Mouse (Mus musculus) midbrain, embryonic 11.5 days (tissue): Measurements from ENCODE around the gene 4930524B15Rik. TPM values are rescaled to one million over a fixed set of nuclear protein-coding genes. Genes with fewer than 3 reads are reported as not detected.
A peak's percentile ranks its signal among the peaks of the same experiment; 100 is the strongest.

Source experiments
- ATAC-seq: fragments of 200-750 bp; cut with Nextera tagmentation; 2 replicates; pipeline ENCODE4 v1.8.0; 2017; ENCODE audit warnings: moderate TSS enrichment, moderate library complexity; ENCODE audit not compliant: low FRiP score
- DNase-seq: peaks from one replicate; pipeline ENCODE4 v3.0.0; 2015; ENCODE audit warnings: low spot score; ENCODE audit errors: missing footprints
- H3K27ac ChIP-seq: fragments of 300-500 bp; sonication (generic); 2 replicates; pipeline ENCODE4 v1.5.1; 2014; ENCODE audit warnings: low read depth, low read length
- H3K27me3 ChIP-seq: fragments of 300-500 bp; sonication (generic); 2 replicates; pipeline ENCODE4 v1.6.1; 2014; ENCODE audit warnings: mild to moderate bottlenecking, low read length, moderate library complexity, mixed read lengths; ENCODE audit not compliant: control insufficient read depth, insufficient read depth
- H3K36me3 ChIP-seq: fragments of 300-500 bp; sonication (generic); 2 replicates; pipeline ENCODE4 v1.6.1; 2014; ENCODE audit warnings: mild to moderate bottlenecking, low read length, moderate library complexity, mixed read lengths; ENCODE audit not compliant: control insufficient read depth, insufficient read depth
- H3K4me1 ChIP-seq: fragments of 300-500 bp; sonication (generic); 2 replicates; pipeline ENCODE4 v1.6.1; 2014; ENCODE audit warnings: low read length; ENCODE audit not compliant: control insufficient read depth, insufficient read depth
- H3K4me2 ChIP-seq: fragments of 300-500 bp; sonication (generic); 2 replicates; pipeline ENCODE4 v1.6.1; 2014; ENCODE audit warnings: mild to moderate bottlenecking, moderate library complexity
- H3K4me3 ChIP-seq: fragments of 300-500 bp; sonication (generic); 2 replicates; pipeline ENCODE4 v1.5.1; 2014; ENCODE audit warnings: low read depth, low read length
- H3K9ac ChIP-seq: fragments of 300-500 bp; sonication (generic); 2 replicates; pipeline ENCODE4 v1.6.1; 2014; ENCODE audit warnings: low read length
- H3K9me3 ChIP-seq: fragments of 300-500 bp; sonication (generic); 2 replicates; pipeline ENCODE4 v1.6.1; 2016; ENCODE audit warnings: low read length; ENCODE audit not compliant: control insufficient read depth
- WGBS: fragments of 180-500 bp; shearing (Covaris S2); extraction: QIAGEN DNeasy Blood & Tissue Kit; methylation state at CpG from one replicate; pipeline ENCODE4 v1.1.7; 2014; 5-methylcytosine and 5-hydroxymethylcytosine counted together
- polyA plus RNA-seq: library from polyadenylated mRNA; unstranded; fragments of >200 nt; fragmentation: Nextera tagmentation; extraction: Ambion mirVana; gene quantifications from 2 replicates; pipeline ENCODE4 v1.2.1, GENCODE M21; 2014

The 4930524B15Rik gene
- polyA plus RNA-seq, 1 experiment from 2014 or later, result 0.22 TPM

GRCm38 (mm10) chr11:32020031-32020965, 54.9 kb downstream of the 4930524B15Rik start:
- Histone ChIP-seq H3K9ac (no peak overlapping the region), H3K4me1 (peaks cover 18% of the 10 kb centered on the region), H3K27ac (peak overlapping the region; percentile 22; the same call in 1 of the 2 replicates), H3K36me3 (no peaks in the 10 kb centered on the region), H3K9me3 (no peaks in the 10 kb centered on the region), H3K27me3 (no peaks in the 10 kb centered on the region), H3K4me2 (no peak overlapping the region), H3K4me3 (no peak overlapping the region)
- WGBS, result 28% methylated on average over 8 of the region's 8 CpGs
- DNase-seq (no peak), ATAC-seq (peak; percentile 74)

- Histone ChIP-seq H3K27me3 (no peaks in the 10 kb centered on the region), H3K36me3 (no peaks in the 10 kb centered on the region), H3K4me2 (no peak overlapping the region), H3K27ac (no peak overlapping the region), H3K9ac (no peak overlapping the region), H3K4me1 (peaks cover 11% of the 10 kb centered on the region), H3K4me3 (no peak overlapping the region), H3K9me3 (no peaks in the 10 kb centered on the region)
- ATAC-seq, result no peak
- no peak for DNase-seq
- 62% methylated on average over 5 of the region's 5 CpGs for WGBS
These were observed 61.2 kb downstream of the 4930524B15Rik start for GRCm38 (mm10) chr11:32026634-32027033.

- Histone ChIP-seq H3K9ac (no peak overlapping the region), H3K4me2 (no peak overlapping the region), H3K9me3 (no peaks in the 10 kb centered on the region), H3K27ac (no peak overlapping the region), H3K4me3 (no peak overlapping the region), H3K27me3 (no peaks in the 10 kb centered on the region), H3K4me1 (peaks cover 11% of the 10 kb centered on the region), H3K36me3 (no peaks in the 10 kb centered on the region)
- ATAC-seq (peak; percentile 81), DNase-seq (no peak)
- 66% methylated on average over 7 of the region's 7 CpGs for WGBS
These were observed 62.3 kb downstream of the 4930524B15Rik start for GRCm38 (mm10) chr11:32027474-32028342.

GRCm38 (mm10) chr11:32028605-32029004, 63.2 kb downstream of the 4930524B15Rik start:
- DNase-seq (no peak), ATAC-seq (no peak)
- Histone ChIP-seq H3K4me2 (no peak overlapping the region), H3K4me3 (no peak overlapping the region), H3K9me3 (no peaks in the 10 kb centered on the region), H3K9ac (no peak overlapping the region), H3K27ac (no peak overlapping the region), H3K36me3 (no peaks in the 10 kb centered on the region), H3K27me3 (no peaks in the 10 kb centered on the region), H3K4me1 (peaks cover 11% of the 10 kb centered on the region)
- WGBS, result 87% methylated on average over 3 of the region's 3 CpGs

Other genes with a start within 250 kb of the 4930524B15Rik start
- 11.7 and 17.2 TPM in 2 replicates for gene Cpeb4, start 93.4 kb upstream of the 4930524B15Rik start, polyA plus RNA-seq
- gene Nsg2, start 34.9 kb downstream of the 4930524B15Rik start, polyA plus RNA-seq, result 39.8 and 40.5 TPM in 2 replicates
- gene Il9r, start 234.7 kb downstream of the 4930524B15Rik start, polyA plus RNA-seq, result not detected in 2 replicates
- gene Snrnp25, start 239.8 kb downstream of the 4930524B15Rik start, polyA plus RNA-seq, result 77.0 and 87.0 TPM in 2 replicates